Mouse (Mus musculus) lung, adult 2 months (tissue): ENCODE results near the gene Faiml. TPM values are rescaled to one million over a fixed set of nuclear protein-coding genes. Genes with fewer than 3 reads are reported as not detected.

Experiments
- DNase-seq: peaks from one replicate; pipeline ENCODE4 v3.0.0; 2022
- H3K4me1 ChIP-seq: fragments of 200-500 bp; 2 replicates; pipeline ENCODE4 v1.6.1; 2011; ENCODE audit warnings: low read length; ENCODE audit not compliant: control insufficient read depth, insufficient read depth
- H3K4me3 ChIP-seq: fragments of 200-500 bp; replicated peaks from 2 replicates; pipeline ENCODE3; 2011; ENCODE audit warnings: low read depth, mild to moderate bottlenecking, control low read depth, low read length; ENCODE audit errors: extremely low read depth
- CTCF ChIP-seq: fragments of 200-500 bp; IDR thresholded peaks from 2 replicates; pipeline ENCODE4 v1.5.1; 2011; ENCODE audit warnings: mild to moderate bottlenecking, low read length, control low read depth; ENCODE audit not compliant: insufficient read depth
- POLR2A ChIP-seq: fragments of 200-500 bp; IDR thresholded peaks from 2 replicates; pipeline ENCODE4 v1.6.1; 2011; ENCODE audit warnings: low read depth, mild to moderate bottlenecking, control low read depth, low read length, borderline replicate concordance; ENCODE audit errors: extremely low read depth
- whole genome bisulfite sequencing: fragments of 180-500 bp; shearing (Covaris S2); methylation state at CpG from one replicate; pipeline ENCODE4 v1.1.7; 2018; 5-methylcytosine and 5-hydroxymethylcytosine counted together
- polyA plus RNA-seq: library from polyadenylated mRNA; depleted of rRNA; stranded (reverse); fragments of >200 nt; gene quantifications from 2 replicates; pipeline ENCODE4 v1.2.3, GENCODE M21; 2012; rRNA removed

Gene Faiml
- polyA plus RNA-seq, result not detected in 2 replicates

DNA sequence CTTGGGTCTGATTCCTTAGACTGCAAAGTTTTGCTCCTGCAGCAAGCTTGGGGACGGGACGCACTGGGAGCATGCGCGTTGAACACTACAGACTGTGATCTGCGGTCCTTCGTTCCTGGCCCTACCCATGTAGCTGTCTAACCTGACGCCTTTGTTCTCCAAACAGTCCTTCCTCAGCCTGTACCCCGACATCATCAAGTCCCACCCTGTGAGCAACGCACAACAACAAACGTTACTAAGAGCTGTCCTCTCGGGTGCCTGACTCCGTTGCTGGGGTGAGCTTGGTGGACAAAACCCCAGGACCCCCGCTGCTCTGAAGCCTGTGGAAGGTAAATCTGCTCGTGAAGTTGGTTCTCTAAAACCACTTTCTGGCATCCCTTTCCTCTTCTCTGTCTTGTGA is at the start of gene Faiml:
Faiml (minus strand) TSS at position 101 of the 400 bp plus-strand sequence.
- H3K4me3 ChIP-seq, result no peak within 1 kb of the TSS
- H3K4me1 ChIP-seq, result no peaks in the 10 kb centered on the region
- TF ChIP-seq POLR2A (no peak), CTCF (no peak)
- no peak for DNase-seq
- WGBS, result 82% methylated on average over 14 of the region's 14 CpGs

GRCm38 (mm10) chr9:99258891-99259290 is 21.9 kb upstream of the Faiml start:
- TF ChIP-seq POLR2A, result no peak
- no peak for TF ChIP-seq CTCF
- no peak for DNase-seq
- WGBS, result 85% methylated on average over 5 of the region's 5 CpGs
- Histone ChIP-seq H3K4me1 (no peaks in the 10 kb centered on the region), H3K4me3 (no peak overlapping the region)

- no peak for TF ChIP-seq POLR2A
- no peak for TF ChIP-seq CTCF
- no peak for DNase-seq
- 93% methylated on average over 3 of the region's 3 CpGs for WGBS
- no peak overlapping the region for H3K4me3 ChIP-seq
- H3K4me1 ChIP-seq, result no peaks in the 10 kb centered on the region
Measured at GRCm38 (mm10) chr9:99256821-99257220, 19.8 kb upstream of the Faiml start.

DNA sequence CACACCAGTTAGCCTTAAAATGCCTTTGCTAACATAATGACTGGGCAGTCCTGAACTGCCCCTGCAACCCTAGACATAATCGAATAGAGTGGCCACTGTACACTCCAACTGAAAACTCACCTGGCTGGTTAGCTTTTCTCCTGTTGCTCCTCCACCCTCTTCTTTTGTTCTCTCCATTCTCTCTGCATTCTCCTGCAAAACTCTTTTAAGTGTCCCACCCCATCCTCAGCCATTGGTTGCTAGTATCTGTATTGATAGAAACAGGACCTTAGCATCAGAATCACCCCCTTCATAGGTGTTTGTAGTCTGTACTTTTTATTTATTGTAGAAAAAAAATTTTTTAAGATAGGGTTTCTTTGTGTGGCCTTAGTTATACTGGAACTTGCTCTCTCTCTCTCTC is 19.2 kb upstream of the Faiml start:
- Histone ChIP-seq H3K4me3 (no peak overlapping the region), H3K4me1 (no peaks in the 10 kb centered on the region)
- WGBS, result 87% methylated on average over 1 of the region's 1 CpGs
- no peak for DNase-seq
- no peak for TF ChIP-seq POLR2A
- TF ChIP-seq CTCF, result no peak

GRCm38 (mm10) chr9:99253861-99254260 is 16.8 kb upstream of the Faiml start:
- Histone ChIP-seq H3K4me3 (no peak overlapping the region), H3K4me1 (no peaks in the 10 kb centered on the region)
- DNase-seq, result no peak
- TF ChIP-seq POLR2A, result no peak
- no peak for TF ChIP-seq CTCF
- 68% methylated on average over 10 of the region's 10 CpGs for WGBS

GRCm38 (mm10) chr9:99248906-99249305 is 11.9 kb upstream of the Faiml start:
- H3K4me3 ChIP-seq, result no peak overlapping the region
- DNase-seq, result no peak
- TF ChIP-seq POLR2A, result no peak
- no peak for TF ChIP-seq CTCF
- H3K4me1 ChIP-seq, result peaks cover 2% of the 10 kb centered on the region; the same call in 1 of the 2 replicates
- 83% methylated on average over 4 of the region's 4 CpGs for WGBS

DNA sequence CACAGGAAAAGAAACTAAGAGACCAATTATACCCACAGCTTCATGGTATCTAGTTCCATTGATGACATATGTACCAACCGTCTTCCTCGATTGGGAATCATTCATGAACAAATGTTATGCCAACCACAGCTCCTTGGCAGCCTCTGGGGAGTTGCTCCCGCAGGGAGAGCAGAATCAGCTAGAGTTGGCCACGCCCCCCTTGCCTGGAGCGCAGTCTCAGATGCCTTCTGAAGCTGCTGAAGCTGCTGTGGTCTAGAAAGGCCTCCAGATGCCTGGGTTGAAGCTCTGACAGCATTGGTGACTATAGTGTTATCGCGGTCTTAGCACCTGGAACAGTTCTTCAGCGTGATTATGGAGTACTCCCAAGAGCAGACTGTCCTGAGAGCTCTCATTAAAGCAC is 11.3 kb upstream of the Faiml start:
- no peak for TF ChIP-seq POLR2A
- TF ChIP-seq CTCF, result no peak
- H3K4me1 ChIP-seq, result peaks cover 2% of the 10 kb centered on the region; the same call in 1 of the 2 replicates
- H3K4me3 ChIP-seq, result no peak overlapping the region
- no peak for DNase-seq
- WGBS, result 69% methylated on average over 8 of the region's 8 CpGs

DNA sequence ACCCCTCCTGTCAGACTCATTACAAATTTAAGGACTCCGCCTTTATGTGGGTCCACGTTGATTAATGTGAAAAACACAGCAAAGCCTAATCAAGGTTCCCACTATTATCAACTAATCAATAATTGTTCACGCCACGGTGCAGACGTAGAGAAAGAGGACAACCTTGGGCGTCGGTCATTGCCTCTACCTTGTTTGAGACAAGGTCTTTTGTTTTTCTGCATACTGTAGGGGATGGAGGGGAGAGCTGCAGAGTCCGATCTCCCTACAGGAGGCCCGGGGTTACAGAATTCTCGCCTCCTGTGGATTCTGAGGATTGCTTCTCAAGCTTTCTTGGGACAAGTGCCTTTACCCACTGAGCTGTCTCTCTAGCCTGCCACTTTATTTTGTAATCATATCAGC is 6.9 kb upstream of the Faiml start:
- H3K4me3 ChIP-seq, result peak overlapping the region; percentile 89
- DNase-seq, result no peak
- WGBS, result 8% methylated on average over 10 of the region's 10 CpGs
- H3K4me1 ChIP-seq, result peaks cover 5% of the 10 kb centered on the region
- TF ChIP-seq POLR2A, result no peak
- no peak for TF ChIP-seq CTCF

DNA sequence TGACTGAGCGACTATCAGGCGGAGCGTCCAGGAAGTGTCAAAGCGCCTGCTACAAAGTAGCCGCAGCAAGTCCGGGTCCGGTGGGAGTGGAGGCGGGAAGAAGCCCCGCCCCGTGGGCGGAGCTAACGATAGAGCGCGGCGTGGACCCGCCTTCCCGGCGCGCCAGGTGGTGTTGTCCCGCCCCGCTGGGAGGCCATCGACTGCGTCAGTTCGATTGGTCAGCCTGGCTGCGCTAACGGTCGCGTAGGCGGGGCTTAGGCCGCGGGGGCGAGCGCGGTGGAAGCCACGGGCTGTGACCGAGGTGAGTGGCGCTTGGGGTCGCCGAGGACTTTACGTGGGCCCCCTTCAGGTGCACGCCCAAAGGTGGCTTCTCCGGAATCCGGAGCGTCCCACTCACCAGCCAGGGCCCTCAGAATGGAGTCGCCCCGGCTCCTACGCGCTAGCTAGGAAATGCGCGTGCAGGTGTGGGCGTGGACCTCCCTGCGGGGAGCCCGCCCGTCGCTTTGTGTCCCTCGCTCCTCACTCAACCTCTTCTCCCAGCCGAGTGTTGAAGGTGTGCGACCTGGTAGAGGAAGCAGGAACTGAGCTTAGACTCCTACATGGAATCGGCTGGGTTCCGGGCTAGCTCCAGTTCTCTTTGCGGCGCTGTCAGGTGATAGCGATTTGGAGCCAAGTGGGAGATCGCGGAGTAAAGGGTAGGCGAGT is 6.3 kb upstream of the Faiml start, which contains the start of gene Cep70:
Cep70 (plus strand) TSS at position 178 of the 705 bp plus-strand sequence.
- Histone ChIP-seq H3K4me3 (peak within 1 kb of the TSS; percentile 89), H3K4me1 (peaks cover 3% of the 10 kb centered on the region; the same call in 1 of the 2 replicates)
- TF ChIP-seq CTCF (no peak), POLR2A (peak; percentile 36; the same call in 1 of the 2 replicates)
- WGBS, result under 1% methylated on average over 66 of the region's 66 CpGs
- peak; percentile 96 for DNase-seq
